Mouse (Mus musculus) liver, embryonic 14.5 days (tissue): ENCODE measurements around the gene Myo18b.

Experiments
- CTCF ChIP-seq: IDR thresholded peaks from 2 replicates; pipeline ENCODE4 v1.5.1; 2016; ENCODE audit warnings: antibody characterized with exemption, low read depth, control low read depth
- EP300 ChIP-seq: IDR thresholded peaks from 2 replicates; pipeline ENCODE4 v1.6.1; 2016; ENCODE audit warnings: antibody characterized with exemption, low read depth

DNA sequence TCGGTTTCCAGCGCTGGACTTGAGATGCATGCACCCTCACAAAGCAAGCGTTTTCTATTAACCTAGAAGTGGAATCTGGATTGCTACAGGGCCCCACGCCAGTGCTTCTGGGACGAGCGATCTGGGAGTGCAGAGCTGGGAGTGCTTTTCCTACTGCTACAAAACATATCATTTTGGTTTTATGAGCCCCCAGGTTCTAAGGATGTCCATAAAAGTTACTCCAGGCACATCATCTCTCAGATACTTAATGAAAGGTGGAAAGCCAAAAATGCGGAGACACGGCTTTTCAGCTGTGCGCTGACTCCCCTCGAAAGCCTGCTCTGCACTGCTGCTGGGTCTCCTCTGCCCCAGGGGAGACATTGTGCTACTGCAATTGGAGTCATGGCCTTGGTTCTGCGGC is 62.3 kb downstream of the Myo18b start:
- TF ChIP-seq CTCF = no peak
- no peak for TF ChIP-seq EP300
